Mouse (Mus musculus) thymus, adult 18-20 months (tissue): ENCODE measurements around the gene Rrnad1.

Experiments
- DNase-seq, 2 experiments: peaks; one replicate each; pipeline ENCODE4 v3.0.0; 2022; ENCODE audit warnings: mixed read lengths in 2 of 2

The Rrnad1 gene

DNA sequence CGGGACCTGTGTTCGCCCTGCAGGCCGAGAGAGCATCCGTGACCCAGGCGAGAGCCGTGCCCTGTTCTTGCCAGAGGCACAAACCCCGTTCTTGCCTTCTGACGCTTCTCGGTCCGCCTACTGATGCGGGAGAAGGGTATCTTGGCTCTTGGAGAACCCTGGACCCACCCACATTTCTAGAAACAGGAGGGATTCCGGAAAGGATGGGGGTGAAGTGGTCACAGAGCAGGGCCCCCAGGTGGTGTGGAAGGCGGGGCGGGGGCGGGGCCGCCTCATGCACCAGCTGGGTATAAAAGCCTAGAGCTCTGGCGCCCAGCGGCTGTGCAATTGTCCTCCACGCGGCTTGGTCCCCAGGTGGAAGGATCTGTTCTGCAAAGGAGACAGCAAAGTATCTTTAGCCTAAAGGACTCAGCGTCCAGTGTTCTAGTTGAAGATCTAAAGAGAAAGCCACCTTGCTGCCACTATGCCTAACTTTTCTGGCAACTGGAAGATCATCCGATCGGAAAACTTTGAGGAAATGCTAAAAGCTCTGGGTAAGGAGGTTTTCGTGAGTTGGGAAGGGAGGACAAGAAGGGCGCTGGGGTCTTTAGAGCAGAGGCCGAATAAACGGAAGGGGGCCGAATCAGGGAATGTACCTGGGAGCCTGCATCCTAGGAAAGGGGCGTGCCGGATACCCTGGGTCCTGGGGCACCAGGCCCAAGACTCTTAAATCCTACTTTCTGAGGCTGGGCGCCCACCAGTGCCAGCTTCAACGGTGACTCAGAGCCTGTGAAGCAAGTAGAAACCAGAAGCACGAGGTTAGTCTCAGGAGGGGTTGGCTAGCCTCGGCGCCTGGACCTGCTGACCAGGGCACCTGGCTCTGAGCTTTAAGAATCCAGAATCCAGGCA, 18.1 kb upstream of the Rrnad1 start, which contains the start of gene Crabp2:
TSS of gene Crabp2 (plus strand) at position 289 of the 888 bp plus-strand sequence.
- no peak for DNase-seq

DNA sequence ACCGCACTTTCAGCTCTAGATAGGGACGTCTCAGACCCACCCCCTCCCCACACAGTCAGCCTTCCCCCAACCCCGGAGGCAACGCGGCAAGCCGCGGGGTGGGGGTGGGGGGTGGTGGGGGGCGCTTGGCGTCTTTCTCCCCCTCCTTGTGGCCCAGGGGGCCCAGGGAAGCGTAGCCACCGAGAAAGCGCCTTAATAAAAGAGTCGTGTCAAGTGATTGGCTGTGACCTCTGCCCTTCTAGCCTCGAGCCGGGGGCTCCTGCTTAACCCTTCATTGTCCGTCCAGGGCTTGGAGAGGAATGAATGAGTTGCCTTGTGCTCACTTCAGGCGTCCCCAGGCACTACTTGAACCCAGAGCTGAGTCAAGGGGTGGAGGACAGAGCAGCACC, 17.3 kb upstream of the Rrnad1 start:
- no peak for DNase-seq

DNA sequence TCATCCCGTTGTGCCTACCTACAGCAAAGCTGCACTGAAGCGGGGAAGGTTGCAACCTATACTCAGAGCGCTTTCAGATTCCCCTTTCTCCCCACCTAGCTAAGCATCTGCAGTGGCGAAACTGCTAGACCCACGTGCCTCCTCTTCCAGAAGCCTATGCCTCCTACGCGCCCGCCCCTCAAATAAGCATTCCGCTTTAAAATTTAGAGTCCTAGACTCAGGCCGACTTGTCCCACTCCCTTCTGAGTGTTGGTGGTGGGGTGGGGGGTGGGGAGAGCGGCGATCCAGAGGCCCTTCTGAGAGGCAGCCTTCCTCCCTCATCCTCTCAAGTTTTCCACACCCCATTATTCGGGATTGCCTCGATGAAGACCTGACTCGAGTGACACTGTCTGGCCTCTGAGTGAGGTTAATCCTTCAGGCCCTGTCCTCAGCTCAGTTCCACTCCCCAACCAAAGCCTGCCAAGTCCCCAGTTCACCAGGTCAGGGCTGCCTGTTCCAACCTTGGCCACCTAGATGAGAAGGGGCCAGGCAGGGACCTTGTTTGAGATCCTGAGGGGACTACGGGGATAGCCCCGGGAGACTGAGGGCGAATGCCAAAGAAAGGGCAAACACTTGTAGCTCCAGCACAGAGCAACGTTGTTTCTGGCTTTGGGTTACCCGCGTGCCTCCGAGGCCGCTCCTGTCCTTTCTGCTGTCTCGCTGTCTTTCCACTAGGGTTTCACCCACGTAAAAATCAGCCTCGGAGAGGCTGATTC, 16.7 kb upstream of the Rrnad1 start:
- DNase-seq = no peak

DNA sequence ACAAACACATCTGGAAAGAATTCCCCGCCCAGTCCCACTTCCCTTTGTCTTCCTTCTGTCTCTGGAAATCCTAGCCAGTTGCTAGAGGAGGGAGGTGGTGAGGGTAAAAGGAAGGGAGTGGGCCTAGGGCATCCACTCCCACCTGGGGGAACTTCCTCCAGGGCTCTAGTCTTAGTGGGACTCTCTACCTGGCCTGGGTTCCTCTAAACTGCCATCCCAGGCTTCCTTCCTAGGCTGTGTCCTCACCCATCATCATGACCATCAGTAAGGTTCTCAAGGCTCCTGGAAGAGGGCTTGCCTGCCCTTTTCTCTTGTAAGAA, 16.0 kb upstream of the Rrnad1 start:
- DNase-seq = no peak

DNA sequence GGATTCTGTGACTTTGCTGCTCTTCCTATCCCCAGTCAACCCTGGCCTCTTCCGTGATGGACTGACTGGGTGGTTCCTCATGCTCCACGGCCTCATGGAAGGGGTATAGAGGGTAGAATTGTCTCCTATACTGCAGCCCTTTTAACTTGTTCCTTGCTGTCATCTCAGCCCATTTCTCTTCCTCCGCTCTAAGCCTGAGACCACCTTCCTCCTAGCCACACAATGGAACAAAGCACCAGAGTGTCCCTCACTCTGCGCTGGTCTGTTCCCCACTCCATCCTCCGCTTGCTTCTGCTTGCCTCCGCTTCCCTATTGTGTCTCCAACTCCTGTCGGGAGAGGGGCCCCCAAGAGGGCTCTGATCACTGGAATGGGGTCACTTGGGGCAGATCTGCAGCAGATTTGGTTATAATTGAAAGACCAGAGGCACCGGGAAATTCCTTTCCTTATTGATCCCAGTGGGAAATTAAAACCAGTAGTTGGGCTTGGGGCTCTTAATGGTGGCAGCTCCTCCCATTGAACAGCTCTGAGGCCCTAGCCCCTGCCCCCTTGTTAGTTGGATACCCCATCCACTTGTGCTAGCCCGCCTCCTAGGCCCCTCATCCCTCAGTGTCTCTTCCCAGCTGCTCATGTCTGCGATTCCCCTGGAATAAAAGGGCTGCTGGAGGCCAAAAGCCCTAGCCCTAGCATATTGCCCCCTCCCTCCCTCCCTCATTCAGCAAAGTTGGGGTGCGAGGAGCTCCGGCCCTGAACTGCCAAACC, 15.4 kb upstream of the Rrnad1 start:
- no peak for DNase-seq

DNA sequence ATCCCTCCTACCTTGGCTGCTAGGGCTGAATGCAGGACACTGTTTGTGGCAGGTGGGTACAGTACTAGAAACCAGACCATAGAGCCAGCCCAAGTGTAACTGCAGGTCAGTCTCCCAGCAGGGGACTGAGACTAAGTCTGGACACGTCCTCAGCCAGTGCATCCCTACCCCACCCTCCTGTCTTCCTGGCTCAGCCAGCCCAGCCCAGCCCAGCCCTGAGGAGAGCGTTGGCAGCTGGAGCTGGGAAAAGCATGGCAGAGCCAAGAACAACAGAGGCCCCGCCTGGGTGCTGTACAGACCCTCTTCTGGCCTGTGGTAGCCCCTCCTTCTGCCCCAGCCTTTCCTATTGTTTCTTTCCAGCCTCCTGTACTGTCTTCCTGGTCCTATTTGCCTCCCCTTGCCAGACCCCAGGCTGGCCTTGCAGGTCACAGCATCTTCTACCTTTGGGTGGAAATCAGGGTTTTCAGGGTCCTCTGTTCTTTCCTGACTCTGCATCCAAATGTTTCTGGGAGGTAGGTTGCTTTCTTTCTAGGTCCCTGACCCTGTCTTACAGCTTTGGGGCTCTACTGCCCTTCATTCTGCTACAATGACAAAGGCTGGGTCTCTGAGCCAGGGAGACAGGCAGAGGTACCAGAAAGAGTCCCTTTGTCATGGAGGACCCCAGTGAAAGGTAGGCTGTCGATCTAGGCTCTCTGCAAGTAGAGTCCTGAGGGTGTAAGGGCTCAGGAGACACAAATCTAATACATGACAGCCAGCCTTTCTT, 14.5 kb upstream of the Rrnad1 start:
- DNase-seq = no peak

DNA sequence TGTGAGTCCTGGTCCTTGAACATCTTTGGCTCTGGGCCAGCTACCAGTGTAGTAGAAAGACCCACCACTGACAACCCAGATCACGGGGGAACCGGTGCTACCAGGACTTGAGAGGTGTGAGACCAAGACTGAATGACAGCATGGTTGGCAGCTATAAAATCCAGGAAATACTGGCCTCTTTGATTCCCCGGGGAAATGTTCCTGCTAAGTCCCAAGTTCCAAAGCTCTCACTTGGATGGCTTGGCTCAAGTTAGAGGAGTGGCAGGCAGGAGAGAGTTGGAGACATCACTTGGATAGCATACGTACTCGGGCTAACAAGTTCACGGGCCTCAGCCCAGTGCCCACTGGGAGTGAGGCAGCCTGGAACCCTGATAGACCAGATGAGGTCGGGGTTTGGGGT, 13.1 kb upstream of the Rrnad1 start:
- DNase-seq = no peak

DNA sequence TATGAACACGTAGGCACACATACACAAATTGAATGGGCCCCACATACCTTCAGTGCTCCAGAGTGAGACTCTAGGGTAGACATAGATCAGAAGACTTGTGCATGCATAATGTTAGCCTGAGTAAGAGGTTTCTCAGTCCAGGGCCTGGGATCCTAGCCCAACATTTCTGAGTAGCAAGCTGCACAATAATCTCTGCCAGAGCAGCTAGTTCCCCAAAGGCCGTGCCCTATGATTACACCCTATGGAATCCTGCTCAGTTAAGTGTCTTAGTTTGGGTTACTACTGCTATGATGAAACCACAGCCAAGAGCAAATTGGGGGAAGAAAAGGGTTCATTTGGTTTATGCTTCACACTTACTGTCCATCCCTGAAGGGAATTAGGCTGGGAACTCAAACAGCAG, 12.0 kb upstream of the Rrnad1 start:
- no peak for DNase-seq

DNA sequence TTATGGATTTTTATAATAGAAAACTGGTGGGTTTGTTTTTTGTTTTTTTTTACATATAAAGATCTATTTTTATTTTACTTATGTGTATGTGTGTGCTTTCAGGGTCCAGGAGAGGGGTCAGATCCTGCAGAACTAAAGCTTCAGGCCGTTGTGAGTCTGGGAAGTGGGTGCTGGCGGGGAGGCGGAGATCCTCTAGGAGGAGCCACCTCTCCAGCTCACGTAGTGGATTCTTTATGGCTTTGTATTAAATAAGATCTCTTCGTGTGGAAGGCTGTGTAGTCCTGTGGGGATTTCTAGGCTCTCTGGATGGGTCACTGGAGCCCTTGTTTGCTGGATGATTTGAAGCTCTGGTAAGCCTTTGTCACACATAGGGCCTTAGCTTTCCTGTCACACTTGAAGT, 10.1 kb upstream of the Rrnad1 start:
- no peak for DNase-seq

DNA sequence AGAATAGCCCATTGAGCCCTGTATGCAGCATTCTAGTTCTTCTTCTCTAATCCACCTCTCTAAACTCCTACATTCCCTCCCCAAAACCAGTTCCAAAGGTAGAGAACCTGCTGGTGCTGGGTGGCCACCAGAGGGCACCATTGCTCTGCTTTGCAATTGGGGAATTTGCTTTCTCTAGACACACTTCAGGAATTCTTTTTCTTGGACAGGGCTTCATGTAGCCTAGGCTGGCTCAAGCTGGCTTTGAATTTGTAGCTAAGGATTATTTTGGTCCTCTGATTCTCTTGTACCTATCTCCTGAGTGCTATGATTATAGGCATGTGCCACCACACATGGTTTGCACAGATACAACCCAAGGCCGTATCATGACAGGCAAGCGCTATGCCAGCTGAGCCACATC, 5.3 kb upstream of the Rrnad1 start:
- DNase-seq = no peak

DNA sequence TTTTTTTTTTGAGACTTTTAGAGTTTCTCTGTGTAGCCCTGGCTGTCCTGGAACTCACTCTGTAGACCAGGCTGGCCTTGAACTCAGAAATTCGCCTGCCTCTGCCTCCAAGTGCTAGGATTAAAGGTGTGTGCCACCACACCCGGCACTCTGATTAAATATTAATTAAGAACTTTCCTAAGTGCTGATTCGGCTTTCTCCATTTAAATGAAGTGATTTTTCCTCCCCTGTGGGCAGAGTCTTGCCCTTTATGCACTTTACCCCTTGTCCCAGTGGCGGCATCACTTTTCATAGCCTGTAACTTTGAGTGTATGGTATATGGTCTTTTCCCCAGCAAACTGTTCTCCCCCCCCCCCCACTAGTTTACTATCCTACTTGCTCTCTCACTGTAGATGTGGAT, 4.7 kb upstream of the Rrnad1 start:
- DNase-seq = no peak

DNA sequence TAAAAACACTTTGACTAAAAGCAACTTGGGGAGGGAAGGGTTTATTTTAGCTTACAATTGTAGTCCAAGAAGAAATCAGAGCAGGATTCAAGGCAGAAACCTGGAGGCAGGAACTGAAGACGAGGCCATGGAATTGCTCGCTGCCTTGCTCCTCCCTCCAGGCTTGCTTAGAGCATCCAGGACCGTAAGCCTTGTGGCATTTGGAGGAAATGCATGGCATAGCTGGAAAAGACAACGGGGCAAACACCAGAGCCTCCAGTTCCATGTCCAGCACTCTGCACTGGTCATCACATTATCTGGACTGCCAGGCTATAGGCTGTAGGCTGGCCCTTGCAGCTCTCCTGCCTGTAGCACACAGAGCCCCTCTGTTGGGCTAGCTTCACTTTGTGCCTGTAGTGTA, 4.0 kb upstream of the Rrnad1 start:
- DNase-seq = no peak

DNA sequence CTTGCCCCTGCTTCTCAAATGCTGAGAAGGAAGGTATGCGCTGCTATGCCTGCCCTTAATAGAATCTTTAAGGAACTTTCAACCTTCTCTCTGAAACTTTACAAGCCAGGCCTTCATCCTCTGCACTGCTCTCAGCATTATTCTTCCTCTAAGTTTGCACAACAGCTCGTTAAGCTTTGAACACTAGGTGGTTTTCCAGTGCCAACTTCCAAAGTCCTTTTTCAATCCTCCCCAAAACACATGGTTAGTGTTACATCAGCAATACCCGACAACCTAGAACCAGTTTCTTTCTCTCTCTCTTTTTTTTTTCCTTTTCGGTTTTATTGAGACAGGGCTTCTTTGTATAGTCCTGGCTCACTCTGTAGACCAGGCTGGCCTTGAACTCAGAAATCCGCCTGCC, 3.5 kb upstream of the Rrnad1 start:
- no peak for DNase-seq

DNA sequence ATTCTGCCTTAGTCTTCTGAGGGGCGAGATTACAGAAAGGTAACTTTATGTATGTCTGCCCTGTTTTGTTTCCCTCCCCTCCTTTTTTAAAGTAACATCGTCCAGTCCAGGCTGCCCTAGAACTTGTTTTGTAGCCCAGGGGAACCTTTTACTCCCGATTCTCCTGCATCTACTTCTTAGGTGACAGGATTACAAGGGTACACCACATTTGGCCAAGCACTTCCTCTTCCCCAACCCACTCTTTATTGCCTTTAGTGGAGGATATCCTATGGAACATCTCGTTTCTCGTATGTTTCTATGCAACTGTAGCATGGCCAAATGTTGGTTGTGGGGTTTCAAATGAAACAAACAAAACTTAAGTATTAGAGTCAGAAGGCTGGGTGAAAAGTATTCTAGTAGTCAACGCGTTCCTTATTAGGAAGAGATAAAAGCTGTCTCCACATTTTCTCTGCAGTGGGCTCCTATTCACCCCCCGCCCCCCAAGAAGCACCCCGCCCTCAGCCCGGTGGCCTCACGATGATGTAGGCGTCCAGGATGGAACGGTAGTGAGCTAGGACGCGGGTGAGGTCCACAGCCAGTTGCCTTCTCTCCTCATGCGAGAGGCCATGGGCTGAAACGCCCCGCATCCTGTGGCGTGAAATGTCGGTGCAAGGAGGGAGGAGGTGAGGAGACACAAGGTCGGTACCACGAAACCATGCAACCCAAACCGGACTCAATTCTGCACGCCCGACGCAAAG, 1.0 kb downstream of the Rrnad1 start:
- no peak for DNase-seq

DNA sequence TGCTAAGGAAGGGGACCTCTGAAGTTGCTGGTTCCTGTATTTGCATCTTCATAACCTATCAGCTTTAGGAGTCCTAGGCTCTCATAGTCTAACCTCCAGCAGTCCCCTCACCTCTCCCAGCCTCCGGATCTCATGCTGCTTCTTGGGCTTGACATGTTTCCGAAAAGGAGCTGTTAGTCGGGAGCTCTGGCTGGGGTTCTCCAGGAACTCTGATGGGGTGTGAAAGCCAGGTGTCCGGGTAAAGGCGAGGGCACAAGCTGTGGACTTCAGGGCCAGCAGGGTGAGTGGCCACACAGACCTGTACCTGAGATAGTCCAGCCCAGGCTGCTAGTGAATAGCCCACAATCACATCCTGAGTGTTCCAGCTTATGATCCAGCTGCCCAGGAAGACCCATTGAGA, 3.1 kb downstream of the Rrnad1 start:
- no peak for DNase-seq

DNA sequence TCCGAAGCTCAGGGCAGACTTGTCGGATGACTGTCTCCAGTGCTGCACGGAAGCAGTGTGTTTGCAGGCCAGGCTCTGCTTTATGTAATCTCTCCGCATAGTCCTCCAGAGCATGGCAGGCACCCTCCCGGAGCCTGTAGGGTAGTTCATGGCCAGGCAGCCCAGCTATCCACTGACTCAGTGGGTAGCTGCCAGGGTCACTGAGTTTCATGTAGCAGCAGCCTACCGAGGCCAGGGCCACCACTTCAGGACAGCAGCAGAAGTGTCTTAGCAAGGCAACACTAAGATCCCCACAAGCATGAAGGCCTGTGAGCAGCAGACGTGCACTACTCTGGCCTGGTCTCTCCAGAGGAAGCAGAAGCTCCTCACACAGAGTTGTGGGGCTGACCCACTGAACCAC, 5.5 kb downstream of the Rrnad1 start:
- no peak for DNase-seq

DNA sequence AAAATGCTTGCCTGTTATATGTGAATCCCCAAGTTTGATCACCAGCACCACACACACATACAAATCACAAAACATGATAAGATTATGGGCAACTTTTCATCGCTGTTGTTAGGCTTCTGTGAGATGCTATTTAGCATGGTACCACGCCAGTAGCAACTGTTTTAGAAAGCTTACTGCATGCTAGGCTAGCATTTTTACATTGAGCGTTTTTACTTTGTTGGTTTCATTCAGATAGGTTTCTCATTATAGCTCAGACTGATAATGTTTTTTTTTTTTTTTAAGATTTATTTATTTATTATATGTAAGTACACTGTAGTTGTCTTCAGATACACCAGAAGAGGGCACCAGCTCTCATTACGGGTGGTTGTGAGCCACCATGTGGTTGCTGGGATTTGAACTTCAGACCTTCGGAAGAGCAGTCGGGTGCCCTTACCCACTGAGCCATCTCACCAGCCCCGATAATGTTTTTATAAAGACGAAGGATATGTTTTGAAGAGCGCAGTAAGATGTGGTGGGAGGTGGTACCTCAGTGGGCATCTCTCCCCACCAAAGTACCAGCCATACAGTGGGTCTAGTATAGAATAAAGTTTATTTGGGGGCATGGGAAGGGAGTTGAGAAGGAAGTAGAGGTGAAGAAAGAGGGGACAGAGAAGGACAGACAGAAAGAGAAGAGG, 10.1 kb downstream of the Rrnad1 start:
- no peak for DNase-seq

DNA sequence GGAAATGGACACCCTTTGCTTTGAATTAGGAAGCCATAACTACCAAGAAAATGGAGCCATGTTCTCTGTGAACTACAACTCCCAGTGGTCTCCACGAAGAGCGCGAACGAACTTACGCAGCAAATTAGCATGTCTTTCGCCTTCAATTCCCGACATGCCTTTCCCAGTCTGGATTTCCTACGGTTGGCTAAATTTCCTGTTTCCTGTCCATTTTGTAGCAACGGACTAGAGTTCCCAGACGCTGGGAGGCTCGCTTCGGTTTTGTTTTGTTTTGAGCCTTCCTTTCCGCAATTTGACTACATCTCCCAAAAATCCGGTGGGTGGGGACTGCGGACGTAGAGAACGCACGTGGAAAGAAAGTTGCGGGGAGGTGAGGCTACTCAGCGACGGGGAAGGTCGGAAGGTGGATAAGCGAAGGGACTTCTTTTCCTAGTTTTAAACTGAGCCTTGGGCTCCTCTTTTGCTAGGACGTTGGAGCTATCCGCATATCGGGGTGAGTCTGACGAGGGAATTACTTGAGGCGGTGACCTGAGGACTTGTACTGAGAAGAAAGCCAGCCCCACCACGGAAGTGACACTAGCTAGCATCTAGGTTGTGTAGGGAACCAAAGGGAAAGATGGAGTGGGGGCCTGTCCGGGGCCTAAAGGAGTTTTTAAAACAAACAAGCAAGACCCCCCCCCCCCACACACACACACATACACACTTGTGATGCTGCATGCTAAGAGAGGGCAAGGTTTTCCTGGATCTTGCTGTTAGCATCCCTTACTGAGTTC, 11.0 kb downstream of the Rrnad1 start, which contains the start of gene Mrpl24:
TSS of gene Mrpl24 (plus strand) at position 171 of the 773 bp plus-strand sequence.
- peak; percentile 43 to 64 for DNase-seq

DNA sequence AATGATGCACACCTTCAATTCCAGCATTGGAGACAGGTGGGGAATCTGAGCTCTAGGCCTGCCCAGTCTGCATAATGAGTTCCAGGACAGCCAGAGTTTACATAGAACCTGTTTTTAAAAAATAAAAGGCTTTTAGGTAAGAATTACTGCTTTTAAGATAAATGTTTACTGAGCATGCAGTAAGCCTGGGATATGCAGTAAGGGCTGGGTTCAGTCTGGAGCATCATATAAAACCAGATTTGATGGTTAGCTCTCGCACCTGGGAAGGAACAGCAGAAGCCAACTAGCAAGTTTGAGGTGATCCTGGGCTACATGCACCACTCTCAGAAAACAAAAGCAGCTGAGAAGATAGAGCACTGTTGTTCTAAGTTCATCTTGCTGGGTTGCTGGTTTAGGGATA, 12.0 kb downstream of the Rrnad1 start:
- no peak for DNase-seq

DNA sequence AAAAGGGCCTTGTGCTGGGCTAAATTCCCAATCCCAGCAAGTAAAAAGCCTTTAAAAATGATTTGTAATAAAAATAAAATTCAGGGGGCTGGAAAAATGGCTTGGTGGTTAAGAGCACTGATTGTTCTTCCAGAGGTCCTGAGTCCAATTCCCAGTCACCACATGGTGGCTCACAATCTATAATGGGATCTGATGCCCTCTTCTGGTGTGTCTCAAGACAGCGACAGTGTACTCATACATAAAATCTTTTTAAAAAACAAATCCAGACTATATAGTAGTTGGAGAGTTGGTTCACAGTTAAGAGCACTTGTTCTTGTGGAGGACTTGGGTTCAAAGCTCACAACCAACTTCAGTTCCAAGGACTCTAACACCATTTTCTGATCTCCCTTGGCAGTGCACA, 13.5 kb downstream of the Rrnad1 start:
- no peak for DNase-seq

DNA sequence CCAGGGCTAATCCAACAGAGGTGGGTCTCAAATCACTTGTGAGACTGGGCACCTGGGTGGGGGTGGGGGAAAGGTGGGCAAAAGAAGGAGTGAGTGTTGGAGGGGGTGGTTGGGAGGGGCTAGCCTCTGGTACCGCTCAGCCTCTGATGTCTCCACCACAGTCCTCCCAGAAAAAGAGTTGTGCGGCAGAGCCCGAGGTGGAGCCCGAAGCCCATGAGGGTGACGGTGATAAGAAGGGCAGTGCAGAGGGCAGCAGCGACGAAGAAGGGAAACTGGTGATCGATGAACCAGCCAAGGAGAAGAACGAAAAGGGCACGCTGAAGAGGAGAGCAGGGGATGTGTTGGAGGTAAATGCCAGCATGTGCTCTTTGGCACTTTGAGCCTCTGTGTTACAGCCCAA, 16.6 kb downstream of the Rrnad1 start:
- no peak for DNase-seq
